Mouse (Mus musculus) MEL (cell line): ENCODE data around the gene Tbx19. TPM values are rescaled to one million over a fixed set of nuclear protein-coding genes. Genes with fewer than 3 reads are reported as not detected.

Source experiments
- DNase-seq: peaks from one replicate; pipeline ENCODE4 v3.0.0; 2011; ENCODE audit warnings: low read depth, low spot score
- H3K27ac ChIP-seq: 2 replicates; pipeline ENCODE4 v1.5.1; 2012; ENCODE audit warnings: low read depth, mild to moderate bottlenecking, control low read depth, low read length, moderate library complexity; ENCODE audit not compliant: control insufficient read depth
- H3K27me3 ChIP-seq, 2 experiments: fragments of 150-350 bp in 1 of 2; sonication (generic) in 1 of 2; 2 replicates each; pipeline ENCODE4 v1.6.1; 2012; ENCODE audit warnings: low read length in 2 of 2, mild to moderate bottlenecking in 2 of 2, improper control_type of control experiment in 1 of 2, moderate library complexity in 1 of 2; ENCODE audit not compliant: insufficient read depth in 2 of 2, control insufficient read depth in 1 of 2
- H3K36me3 ChIP-seq, 2 experiments: 2 replicates each; pipeline ENCODE4 v1.6.1; 2012 to 2014; ENCODE audit warnings: low read length in 2 of 2, improper control_type of control experiment in 1 of 2, inconsistent platforms in 1 of 2, mild to moderate bottlenecking in 1 of 2; ENCODE audit not compliant: insufficient read depth in 2 of 2, control insufficient read depth in 1 of 2
- H3K4me1 ChIP-seq, 2 experiments: fragments of 150-350 bp in 1 of 2; sonication (generic) in 1 of 2; 2 replicates each; pipeline ENCODE4 v1.6.1; 2012; ENCODE audit warnings: low read length in 2 of 2, improper control_type of control experiment in 1 of 2, mild to moderate bottlenecking in 1 of 2; ENCODE audit not compliant: insufficient read depth in 2 of 2, control insufficient read depth in 1 of 2
- H3K4me3 ChIP-seq, 2 experiments: fragments of 150-350 bp in 1 of 2; sonication (generic) in 1 of 2; 2 replicates each; pipeline ENCODE4 v1.5.1; 2012; ENCODE audit warnings: low read depth in 2 of 2, low read length in 2 of 2, mild to moderate bottlenecking in 2 of 2, moderate library complexity in 2 of 2, control low read depth in 1 of 2, improper control_type of control experiment in 1 of 2; ENCODE audit not compliant: control insufficient read depth in 1 of 2, insufficient read depth in 1 of 2
- H3K79me2 ChIP-seq: 2 replicates; pipeline ENCODE4 v1.6.1; 2012; ENCODE audit warnings: mild to moderate bottlenecking, low read length, moderate library complexity; ENCODE audit not compliant: control insufficient read depth, poor library complexity, insufficient read depth
- H3K9ac ChIP-seq: 2 replicates; pipeline ENCODE4 v1.6.1; 2012; ENCODE audit warnings: low read depth, mild to moderate bottlenecking, control low read depth, low read length, moderate library complexity; ENCODE audit not compliant: control insufficient read depth, poor library complexity, severe bottlenecking
- H3K9me3 ChIP-seq: fragments of 150-350 bp; sonication (generic); replicated peaks from 2 replicates; pipeline ENCODE4 v1.6.1; 2012; ENCODE audit warnings: mild to moderate bottlenecking, low read length, improper control_type of control experiment, moderate library complexity; ENCODE audit not compliant: insufficient read depth
- CTCF ChIP-seq, 3 experiments: IDR thresholded peaks in 2 of 3; conservative IDR thresholded peaks in 1 of 3; 2 replicates each; pipeline ENCODE4 v1.5.1; 2011 to 2012; ENCODE audit warnings: low read length in 3 of 3, low read depth in 2 of 3, mild to moderate bottlenecking in 2 of 3, improper control_type of control experiment in 1 of 3, inconsistent platforms in 1 of 3, mixed read lengths in 1 of 3, moderate library complexity in 1 of 3; ENCODE audit not compliant: control insufficient read depth in 1 of 3, insufficient read depth in 1 of 3, poor library complexity in 1 of 3, severe bottlenecking in 1 of 3
- E2F4 ChIP-seq: IDR thresholded peaks from 2 replicates; pipeline ENCODE4 v1.6.1; 2011; ENCODE audit warnings: low read depth, low read length, improper control_type of control experiment, borderline replicate concordance
- EP300 ChIP-seq, 2 experiments: IDR thresholded peaks; 2 replicates each; pipeline ENCODE4 v1.6.1; 2011; ENCODE audit warnings: improper control_type of control experiment in 2 of 2, low read length in 2 of 2, low read depth in 1 of 2, mild to moderate bottlenecking in 1 of 2
- ETS1 ChIP-seq: IDR thresholded peaks from 2 replicates; pipeline ENCODE4 v1.6.1; 2012; ENCODE audit warnings: low read depth, mild to moderate bottlenecking, inconsistent platforms, low read length, improper control_type of control experiment, moderate library complexity
- GABPA ChIP-seq: IDR thresholded peaks from 2 replicates; pipeline ENCODE4 v1.6.1; 2012; ENCODE audit warnings: low read depth, mild to moderate bottlenecking, inconsistent platforms, low read length, improper control_type of control experiment, moderate library complexity
- GATA1 ChIP-seq: IDR thresholded peaks from 2 replicates; pipeline ENCODE4 v1.6.1; 2011; ENCODE audit warnings: low read depth, low read length, improper control_type of control experiment
- HCFC1 ChIP-seq: IDR thresholded peaks from 2 replicates; pipeline ENCODE4 v1.6.1; 2012; ENCODE audit warnings: low read depth, mild to moderate bottlenecking, inconsistent platforms, low read length, improper control_type of control experiment, moderate library complexity
- KAT2A ChIP-seq: conservative IDR thresholded peaks from 2 replicates; pipeline ENCODE4 v1.6.1; 2012; ENCODE audit warnings: low read depth, low read length, improper control_type of control experiment, inconsistent platforms
- MAX ChIP-seq: IDR thresholded peaks from 2 replicates; pipeline ENCODE4 v1.6.1; 2011; ENCODE audit warnings: low read length, improper control_type of control experiment
- MEF2A ChIP-seq: IDR thresholded peaks from 2 replicates; pipeline ENCODE4 v1.6.1; 2014; ENCODE audit warnings: low read depth, mild to moderate bottlenecking, inconsistent platforms, low read length, improper control_type of control experiment; ENCODE audit not compliant: poor library complexity, insufficient replicate concordance, severe bottlenecking; ENCODE audit errors: extremely low read depth
- MXI1 ChIP-seq: IDR thresholded peaks from 2 replicates; pipeline ENCODE4 v1.6.1; 2011; ENCODE audit warnings: mild to moderate bottlenecking, low read depth, low read length, improper control_type of control experiment
- MYB ChIP-seq: IDR thresholded peaks from 2 replicates; pipeline ENCODE4 v1.6.1; 2011; ENCODE audit warnings: mild to moderate bottlenecking, low read depth, low read length, improper control_type of control experiment
- MYC ChIP-seq: IDR thresholded peaks from 2 replicates; pipeline ENCODE4 v1.6.1; 2011; ENCODE audit warnings: low read depth, mild to moderate bottlenecking, low read length, improper control_type of control experiment, moderate library complexity
- NELFE ChIP-seq: IDR thresholded peaks from 2 replicates; pipeline ENCODE4 v1.6.1; 2011; ENCODE audit warnings: low read depth, low read length, improper control_type of control experiment
- NRF1 ChIP-seq: IDR thresholded peaks from 2 replicates; pipeline ENCODE4 v1.6.1; 2014; ENCODE audit warnings: low read depth, mild to moderate bottlenecking, inconsistent platforms, low read length, improper control_type of control experiment, moderate library complexity; ENCODE audit not compliant: poor library complexity, insufficient read depth, severe bottlenecking
- POLR2A ChIP-seq, 2 experiments: IDR thresholded peaks; 2 replicates each; pipeline ENCODE4 v1.6.1; 2011 to 2012; ENCODE audit warnings: low read length in 2 of 2, mild to moderate bottlenecking in 2 of 2, control low read depth in 1 of 2, improper control_type of control experiment in 1 of 2, low read depth in 1 of 2, moderate library complexity in 1 of 2; ENCODE audit not compliant: control insufficient read depth in 1 of 2, insufficient read depth in 1 of 2, poor library complexity in 1 of 2
- RAD21 ChIP-seq: IDR thresholded peaks from 2 replicates; pipeline ENCODE4 v1.6.1; 2011; ENCODE audit warnings: mild to moderate bottlenecking, low read depth, low read length, improper control_type of control experiment
- RCOR1 ChIP-seq: IDR thresholded peaks from 2 replicates; pipeline ENCODE4 v1.6.1; 2012; ENCODE audit warnings: low read depth, mild to moderate bottlenecking, inconsistent platforms, low read length, improper control_type of control experiment
- SIN3A ChIP-seq: IDR thresholded peaks from 2 replicates; pipeline ENCODE4 v1.6.1; 2012; ENCODE audit warnings: low read length, improper control_type of control experiment, inconsistent platforms
- SMC3 ChIP-seq: IDR thresholded peaks from 2 replicates; pipeline ENCODE4 v1.6.1; 2011; ENCODE audit warnings: low read depth, low read length, improper control_type of control experiment
- TAL1 ChIP-seq: IDR thresholded peaks from 2 replicates; pipeline ENCODE4 v1.6.1; 2012; ENCODE audit warnings: mild to moderate bottlenecking, inconsistent platforms, low read length, moderate library complexity, mixed read lengths
- TBP ChIP-seq: IDR thresholded peaks from 2 replicates; pipeline ENCODE4 v1.8.0; 2011; ENCODE audit warnings: low read depth, low read length, improper control_type of control experiment
- TCF12 ChIP-seq: IDR thresholded peaks from 2 replicates; pipeline ENCODE4 v1.6.1; 2014; ENCODE audit warnings: low read depth, mild to moderate bottlenecking, inconsistent platforms, low read length, improper control_type of control experiment, moderate library complexity
- ZC3H11A ChIP-seq: IDR thresholded peaks from 2 replicates; pipeline ENCODE4 v1.6.1; 2012; ENCODE audit warnings: low read depth, mild to moderate bottlenecking, inconsistent platforms, low read length, improper control_type of control experiment
- ZMIZ1 ChIP-seq: IDR thresholded peaks from 2 replicates; pipeline ENCODE4 v1.6.1; 2012; ENCODE audit warnings: low read depth, mild to moderate bottlenecking, inconsistent platforms, low read length, improper control_type of control experiment, moderate library complexity
- ZNF384 ChIP-seq: IDR thresholded peaks from 2 replicates; pipeline ENCODE4 v1.6.1; 2012; ENCODE audit warnings: low read depth, mild to moderate bottlenecking, inconsistent platforms, low read length, improper control_type of control experiment
- polyA plus RNA-seq, 2 experiments: library from polyadenylated mRNA; stranded (reverse) in 1 of 2; unstranded in 1 of 2; fragments of >175 nt in 1 of 2; fragments of >200 nt in 1 of 2; gene quantifications; 2 replicates each; pipeline versions ENCODE4 v1.2.1 to v1.2.4; 2012; ENCODE audit warnings: low replicate concordance in 2 of 2, low read depth in 1 of 2; ENCODE audit not compliant: insufficient read length in 2 of 2, insufficient read depth in 1 of 2, missing spikeins in 1 of 2
- total RNA-seq: library from RNA; depleted of rRNA; stranded (reverse); fragments of 300-350 nt; gene quantifications from 2 replicates; pipeline ENCODE4 v1.2.3, GENCODE M21; 2012

Tbx19 gene
- total and polyA plus RNA-seq, 3 experiments: 0.19 TPM; not detected in 2

DNA sequence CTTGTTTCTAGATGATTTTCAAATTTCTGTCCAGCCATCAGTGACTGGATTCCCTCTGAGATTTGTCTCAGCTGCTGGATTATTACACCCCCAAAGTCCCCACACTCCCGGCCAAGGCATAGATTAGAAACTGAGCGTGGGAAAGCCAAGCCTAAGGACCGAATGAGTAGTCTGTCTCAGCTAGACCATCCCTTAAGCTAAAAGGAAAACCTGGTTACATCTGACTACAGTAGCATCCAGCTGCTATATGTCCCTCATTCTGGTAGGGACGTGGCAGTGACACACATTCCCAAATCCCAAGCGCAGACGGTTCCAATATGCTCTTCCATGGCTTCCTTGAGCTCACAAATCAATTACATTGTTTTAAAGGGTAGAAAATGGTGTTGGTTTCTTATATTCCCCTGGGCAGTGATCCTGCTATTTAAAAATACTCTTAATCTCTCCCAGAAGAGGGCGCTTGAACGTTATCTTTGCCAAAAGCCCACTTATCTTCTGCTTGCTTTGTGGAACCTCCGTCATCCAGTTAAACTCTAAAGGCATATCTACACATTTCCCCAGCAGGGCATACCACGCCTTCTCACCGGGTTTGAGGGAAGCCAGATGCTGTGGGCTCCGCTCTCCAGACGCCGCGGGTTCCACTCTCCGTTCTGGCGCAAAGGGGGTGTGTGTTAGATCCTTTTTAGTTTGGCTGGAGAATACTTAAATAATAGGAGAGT lies 46.0 kb downstream of the Tbx19 start:
- Histone ChIP-seq H3K4me3 (peak overlapping the region in 1 of 2 experiments; percentile 2; a peak in 1 of 4 replicates), H3K4me1 (peaks cover 0 to 10% of the 10 kb centered on the region in 2 experiments; a peak in 2 of 4 replicates), H3K36me3 (peaks cover 0 to 2% of the 10 kb centered on the region in 2 experiments; a peak in 1 of 4 replicates), H3K9ac (no peak overlapping the region), H3K9me3 (no peaks in the 10 kb centered on the region), H3K27me3 (no peaks in the 10 kb centered on the region), H3K79me2 (no peaks in the 10 kb centered on the region), H3K27ac (no peak overlapping the region)
- TF ChIP-seq CTCF (IDR thresholded peaks at IDR 0.05 in 2 of 3, conservative IDR thresholded peaks at IDR 0.05 in 1 of 3; ENCODE audit: control insufficient read depth in 1 of 3, insufficient read depth in 1 of 3, low read depth in 2 of 3, low read length in 3 of 3, poor library complexity in 1 of 3, severe bottlenecking in 1 of 3): peak; percentile 6 to 69 (median 25); a peak in 3 of 6 replicates
- peak; percentile 29 for TF ChIP-seq MXI1
- peak; percentile 24; the same call in 1 of the 2 replicates for TF ChIP-seq ETS1
- 0 out of 2 replicates have a peak, but pooled peaks have one; percentile 55 for TF ChIP-seq SIN3A
- TF ChIP-seq MYB: no peak
- no peak for TF ChIP-seq ZMIZ1
- no peak for TF ChIP-seq HCFC1
- peak; percentile 18; the same call in 1 of the 2 replicates for TF ChIP-seq TCF12
- peak; percentile 90 for TF ChIP-seq GATA1
- no peak for TF ChIP-seq MEF2A
- 0 out of 2 replicates have a peak, but pooled peaks have one; percentile 27 for TF ChIP-seq RCOR1
- TF ChIP-seq ZC3H11A: peak; percentile 58
- peak; percentile 57 for TF ChIP-seq SMC3
- TF ChIP-seq MYC: no peak
- peak; percentile 59 for TF ChIP-seq RAD21
- TF ChIP-seq EP300 (IDR thresholded peaks at IDR 0.05; ENCODE audit: low read depth in 1 of 2, low read length in 2 of 2): 0 out of 4 replicates have a peak, but pooled peaks of 1 of the 2 experiments have one; percentile 35
- no peak for TF ChIP-seq GABPA
- TF ChIP-seq E2F4: no peak
- TF ChIP-seq NELFE: no peak
- TF ChIP-seq TBP: peak; percentile 63; the same call in 1 of the 2 replicates
- peak; percentile 84 for DNase-seq

DNA sequence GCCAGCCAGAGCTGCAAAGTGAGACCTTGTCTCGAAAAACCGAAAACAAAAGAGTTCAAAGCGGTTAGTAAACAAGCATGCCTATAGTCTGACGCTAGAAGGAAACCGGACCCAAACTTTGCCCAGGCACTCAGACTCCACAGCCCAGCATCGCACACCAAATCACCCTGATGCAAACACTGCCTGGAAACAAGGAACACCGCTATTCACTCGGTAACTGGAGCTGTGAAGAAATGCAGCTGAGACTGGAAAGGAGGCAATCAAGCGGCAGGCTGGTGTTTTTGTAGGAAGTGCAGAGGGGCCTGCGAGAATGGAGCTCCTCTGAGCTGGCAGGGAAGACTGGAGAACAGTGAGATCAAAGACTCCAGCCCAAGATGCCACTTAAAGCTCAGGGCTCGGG lies 46.9 kb downstream of the Tbx19 start:
- DNase-seq: no peak
- H3K4me1 ChIP-seq: peaks cover 0 to 10% of the 10 kb centered on the region in 2 experiments; a peak in 2 of 4 replicates

More for the DNA sequence above, 46.9 kb downstream of the Tbx19 start:
- no peak overlapping the region for H3K9ac ChIP-seq
- no peak overlapping the region for H3K4me3 ChIP-seq
- H3K36me3 ChIP-seq: peaks cover 0 to 2% of the 10 kb centered on the region in 2 experiments; a peak in 1 of 4 replicates
- no peaks in the 10 kb centered on the region for H3K9me3 ChIP-seq
- H3K27ac ChIP-seq: no peak overlapping the region
- no peaks in the 10 kb centered on the region for H3K27me3 ChIP-seq
- H3K79me2 ChIP-seq: no peaks in the 10 kb centered on the region
- no peak for TF ChIP-seq MYB
- TF ChIP-seq RCOR1: no peak
- no peak for TF ChIP-seq NRF1
- TF ChIP-seq POLR2A (IDR thresholded peaks at IDR 0.05; ENCODE audit: control insufficient read depth in 1 of 2, insufficient read depth in 1 of 2, low read depth in 1 of 2, low read length in 2 of 2, poor library complexity in 1 of 2): no peak
- TF ChIP-seq ZMIZ1: no peak
- TF ChIP-seq TBP: no peak
- TF ChIP-seq CTCF (IDR thresholded peaks at IDR 0.05 in 2 of 3, conservative IDR thresholded peaks at IDR 0.05 in 1 of 3; ENCODE audit: control insufficient read depth in 1 of 3, insufficient read depth in 1 of 3, low read depth in 2 of 3, low read length in 3 of 3, poor library complexity in 1 of 3, severe bottlenecking in 1 of 3): no peak
- TF ChIP-seq KAT2A: no peak
- no peak for TF ChIP-seq TCF12
- no peak for TF ChIP-seq GATA1
- TF ChIP-seq TAL1: no peak
- TF ChIP-seq MAX: no peak
- TF ChIP-seq ZNF384: no peak
